Comparison of ENCODE assay signal across 27 mouse cellular contexts in genomic region chr4:144888750-144889149, GRCm38 (mm10). TPM values are rescaled to one million over a fixed set of nuclear protein-coding genes. Genes with fewer than 3 reads are reported as not detected.
A peak's percentile ranks its signal among the peaks of the same experiment; 100 is the strongest.
DNase-seq lines count a peak whose midpoint lies in the region; ATAC-seq and TF ChIP-seq lines count a peak whose summit lies in the region.
"Had no signal": no experiment of that assay in that cellular context is flagged by ENCODE, and none has a peak within 500 bp of the region (broad histone marks: within the 10 kb centered on the region; RNA-seq: fewer than 3 reads in every experiment).

No protein-coding gene starts in this region.

- no peak overlapping the region for H3K9ac ChIP-seq in hindbrain, postnatal 0 days (replicated peaks; ENCODE audit: low read length)
- H3K9ac ChIP-seq in hindbrain, embryonic 16.5 days (ENCODE audit: low read depth, low read length): no peak overlapping the region
- H3K9ac ChIP-seq in midbrain, embryonic 11.5 days (ENCODE audit: low read length): no peak overlapping the region
- H3K9ac ChIP-seq in midbrain, embryonic 13.5 days (replicated peaks): no peak overlapping the region
- no peak overlapping the region for H3K9ac ChIP-seq in limb, embryonic 12.5 days (replicated peaks)
- H3K9ac ChIP-seq: forebrain, embryonic 13.5 days; heart, embryonic 15.5 days; hindbrain, embryonic 12.5 days had no signal

- peaks cover 4% of the 10 kb centered on the region; the same call in 1 of the 2 replicates for H3K4me1 ChIP-seq in hindbrain, postnatal 0 days (ENCODE audit: insufficient read depth, low read length)
- H3K4me1 ChIP-seq in hindbrain, embryonic 16.5 days (ENCODE audit: control insufficient read depth, insufficient read depth, low read depth, low read length): peaks cover 12% of the 10 kb centered on the region
- peaks cover 5% of the 10 kb centered on the region for H3K4me1 ChIP-seq in midbrain, embryonic 11.5 days (ENCODE audit: control insufficient read depth, insufficient read depth, low read length)
- H3K4me1 ChIP-seq in midbrain, embryonic 13.5 days (replicated peaks): peaks cover 23% of the 10 kb centered on the region
- H3K4me1 ChIP-seq in limb, embryonic 12.5 days (replicated peaks): peaks cover 59% of the 10 kb centered on the region

- DNase-seq in hindbrain, postnatal 0 days (ENCODE audit: low spot score): peak; percentile 43
- peak; percentile 60 for DNase-seq in midbrain, embryonic 11.5 days (ENCODE audit: low spot score, missing footprints)
- peak; percentile 22 for DNase-seq in MN1 (ENCODE audit: low spot score)
- no peak for DNase-seq in spleen, adult 18-20 months
- DNase-seq in heart, postnatal 14 days: no peak
- DNase-seq: adrenal gland, postnatal 25 days; cerebellum, adult 11-12 months; cerebellum, postnatal 36 days; gastrocnemius, postnatal 10 days; heart, adult 11 months; heart, postnatal 36 days; kidney, adult 9 months; kidney, postnatal 14 days; layer of hippocampus, adult 9-11 months; lung, postnatal 10 days; right cerebral cortex, postnatal 4 days; thymus, postnatal 14 days had no signal

- TF ChIP-seq CTCF in hindbrain, postnatal 0 days (IDR thresholded peaks at IDR 0.05; ENCODE audit: low read depth): no peak

- H3K27me3 ChIP-seq in hindbrain, postnatal 0 days (ENCODE audit: insufficient read depth, low read length): no peaks in the 10 kb centered on the region
- peaks cover 12% of the 10 kb centered on the region for H3K27me3 ChIP-seq in hindbrain, embryonic 16.5 days (replicated peaks; ENCODE audit: control insufficient read depth, insufficient read depth, low read length)
- peaks cover 12% of the 10 kb centered on the region for H3K27me3 ChIP-seq in midbrain, embryonic 11.5 days (ENCODE audit: control insufficient read depth, insufficient read depth, low read length)
- peaks cover 28% of the 10 kb centered on the region for H3K27me3 ChIP-seq in midbrain, embryonic 13.5 days
- no peaks in the 10 kb centered on the region for H3K27me3 ChIP-seq in limb, embryonic 12.5 days
- H3K27me3 ChIP-seq: heart, embryonic 15.5 days had no signal

- H3K9me3 ChIP-seq in hindbrain, postnatal 0 days (ENCODE audit: low read length): no peaks in the 10 kb centered on the region
- H3K9me3 ChIP-seq in hindbrain, embryonic 16.5 days (ENCODE audit: control insufficient read depth, low read length): no peaks in the 10 kb centered on the region
- H3K9me3 ChIP-seq in midbrain, embryonic 11.5 days (ENCODE audit: control insufficient read depth, low read length): no peaks in the 10 kb centered on the region
- no peaks in the 10 kb centered on the region for H3K9me3 ChIP-seq in midbrain, embryonic 13.5 days
- H3K9me3 ChIP-seq in limb, embryonic 12.5 days: no peaks in the 10 kb centered on the region
- H3K9me3 ChIP-seq: forebrain, embryonic 13.5 days; heart, embryonic 10.5 days; heart, embryonic 15.5 days; hindbrain, embryonic 12.5 days; midbrain, embryonic 10.5 days had no signal

- 73% methylated on average over 4 of the region's 4 CpGs for WGBS in hindbrain, postnatal 0 days
- WGBS in hindbrain, embryonic 16.5 days: 79% methylated on average over 4 of the region's 4 CpGs
- 91% methylated on average over 4 of the region's 4 CpGs for WGBS in midbrain, embryonic 11.5 days
- WGBS in midbrain, embryonic 13.5 days: 91% methylated on average over 4 of the region's 4 CpGs
- WGBS in limb, embryonic 12.5 days: 73% methylated on average over 4 of the region's 4 CpGs

- no peak for ATAC-seq in hindbrain, postnatal 0 days
- no peak for ATAC-seq in hindbrain, embryonic 16.5 days
- ATAC-seq in midbrain, embryonic 11.5 days (ENCODE audit: low FRiP score): no peak
- no peak for ATAC-seq in midbrain, embryonic 13.5 days
- no peak for ATAC-seq in limb, embryonic 12.5 days (ENCODE audit: insufficient number of reproducible peaks, insufficient read depth, low FRiP score, low TSS enrichment, low read depth)
- ATAC-seq: forebrain, embryonic 13.5 days; intestine, postnatal 0 days had no signal

- no peak overlapping the region for H3K4me3 ChIP-seq in hindbrain, postnatal 0 days (ENCODE audit: low read length)
- H3K4me3 ChIP-seq in hindbrain, embryonic 16.5 days (ENCODE audit: low read length): no peak overlapping the region
- H3K4me3 ChIP-seq in midbrain, embryonic 11.5 days (ENCODE audit: low read depth, low read length): no peak overlapping the region
- H3K4me3 ChIP-seq in midbrain, embryonic 13.5 days (replicated peaks): no peak overlapping the region
- H3K4me3 ChIP-seq in limb, embryonic 12.5 days (replicated peaks): no peak overlapping the region
- H3K4me3 ChIP-seq: forebrain, embryonic 13.5 days; heart, embryonic 10.5 days; heart, embryonic 15.5 days; hindbrain, embryonic 12.5 days; midbrain, embryonic 10.5 days had no signal

- no peak overlapping the region for H3K4me2 ChIP-seq in hindbrain, postnatal 0 days (ENCODE audit: low read depth, low read length)
- no peak overlapping the region for H3K4me2 ChIP-seq in hindbrain, embryonic 16.5 days (ENCODE audit: low read length)
- no peak overlapping the region for H3K4me2 ChIP-seq in midbrain, embryonic 11.5 days
- no peak overlapping the region for H3K4me2 ChIP-seq in midbrain, embryonic 13.5 days (replicated peaks)
- H3K4me2 ChIP-seq in limb, embryonic 12.5 days: no peak overlapping the region
- H3K4me2 ChIP-seq: forebrain, embryonic 13.5 days; heart, embryonic 15.5 days; hindbrain, embryonic 12.5 days had no signal

- H3K27ac ChIP-seq in hindbrain, postnatal 0 days: no peak overlapping the region
- H3K27ac ChIP-seq in hindbrain, embryonic 16.5 days (ENCODE audit: low read depth, low read length): no peak overlapping the region
- no peak overlapping the region for H3K27ac ChIP-seq in midbrain, embryonic 11.5 days (ENCODE audit: low read depth, low read length)
- H3K27ac ChIP-seq in midbrain, embryonic 13.5 days: no peak overlapping the region
- H3K27ac ChIP-seq in limb, embryonic 12.5 days: peak overlapping the region; percentile 75
- H3K27ac ChIP-seq: forebrain, embryonic 13.5 days; heart, embryonic 10.5 days; heart, embryonic 15.5 days; hindbrain, embryonic 12.5 days; macrophage; midbrain, embryonic 10.5 days had no signal

- no peaks in the 10 kb centered on the region for H3K36me3 ChIP-seq in hindbrain, postnatal 0 days (ENCODE audit: insufficient read depth, low read length)
- no peaks in the 10 kb centered on the region for H3K36me3 ChIP-seq in hindbrain, embryonic 16.5 days (ENCODE audit: control insufficient read depth, insufficient read depth, low read length)
- H3K36me3 ChIP-seq in midbrain, embryonic 11.5 days (ENCODE audit: control insufficient read depth, insufficient read depth, low read length): no peaks in the 10 kb centered on the region
- no peaks in the 10 kb centered on the region for H3K36me3 ChIP-seq in midbrain, embryonic 13.5 days
- H3K36me3 ChIP-seq in limb, embryonic 12.5 days: no peaks in the 10 kb centered on the region
- H3K36me3 ChIP-seq: heart, embryonic 10.5 days; heart, embryonic 15.5 days; hindbrain, embryonic 12.5 days; midbrain, embryonic 10.5 days had no signal

- intact Hi-C loops in heart, postnatal 14 days (cut with DNase I): no loop called here

RNA-seq across cellular contexts. Expression of gene Dhrs3, which starts 3.9 kb away (rescaled TPM):
- 35.5 and 40.1 TPM in 2 replicates for total RNA-seq in hindbrain, postnatal 0 days (2014; rRNA removed)
- polyA plus RNA-seq in hindbrain, postnatal 0 days (2015; fragmentation: Nextera tagmentation; extraction: Ambion mirVana): 51.8 and 59.8 TPM in 2 replicates
- polyA plus RNA-seq in hindbrain, embryonic 16.5 days (2015; fragmentation: Nextera tagmentation; extraction: Ambion mirVana): 51.8 and 55.7 TPM in 2 replicates
- polyA plus RNA-seq in midbrain, embryonic 11.5 days (2014; fragmentation: Nextera tagmentation; extraction: Ambion mirVana): 5.9 and 7.9 TPM in 2 replicates
- 21.3 and 23.9 TPM in 2 replicates for polyA plus RNA-seq in midbrain, embryonic 13.5 days (2015; fragmentation: Nextera tagmentation; extraction: Ambion mirVana)
- 58.9 and 62.7 TPM in 2 replicates for polyA plus RNA-seq in limb, embryonic 12.5 days (2016; fragmentation: Nextera tagmentation; extraction: Ambion mirVana)
- 100 to 1,000 TPM; 102 to 105 TPM for total RNA-seq in heart, postnatal 14 days (2021)

Comparison
In these comparisons a context has a peak if more than half of its experiments do, and no peak if none do; other contexts are left out.
1. DNase-seq: peak in hindbrain, postnatal 0 days (single experiment), midbrain, embryonic 11.5 days (single experiment) and MN1 (single experiment); none in spleen, adult 18-20 months (0 of 2) and heart, postnatal 14 days (0 of 2).